Mouse (Mus musculus) layer of hippocampus, adult 9-10 months (tissue): ENCODE data around the gene Ttc28.

Experiments
- DNase-seq: peaks from one replicate; pipeline ENCODE4 v3.0.0; 2022; ENCODE audit warnings: low spot score

Ttc28 gene

GRCm38 (mm10) chr5:111284420-111285175 is 405.0 kb downstream of the Ttc28 start:
- no peak for DNase-seq

DNA sequence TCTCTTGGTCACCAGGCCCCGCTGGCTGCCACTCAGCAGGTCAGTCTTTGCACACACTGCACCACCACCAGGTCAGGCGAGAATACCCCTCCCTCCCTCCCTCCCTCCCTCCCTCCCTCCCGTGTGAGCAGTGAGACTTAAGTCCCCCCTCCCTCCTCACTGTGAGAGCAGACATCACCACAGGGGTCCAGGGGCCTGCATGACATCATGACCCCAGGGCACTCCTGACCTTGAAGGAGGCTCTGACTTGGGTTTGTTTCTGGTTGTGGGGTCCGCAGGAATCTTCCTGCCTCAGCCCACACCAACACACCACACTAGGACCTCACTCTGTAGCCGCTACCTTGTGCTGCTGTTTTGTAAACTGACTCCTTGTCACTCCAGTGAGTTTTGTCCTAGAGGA is 408.0 kb downstream of the Ttc28 start:
- DNase-seq: no peak

DNA sequence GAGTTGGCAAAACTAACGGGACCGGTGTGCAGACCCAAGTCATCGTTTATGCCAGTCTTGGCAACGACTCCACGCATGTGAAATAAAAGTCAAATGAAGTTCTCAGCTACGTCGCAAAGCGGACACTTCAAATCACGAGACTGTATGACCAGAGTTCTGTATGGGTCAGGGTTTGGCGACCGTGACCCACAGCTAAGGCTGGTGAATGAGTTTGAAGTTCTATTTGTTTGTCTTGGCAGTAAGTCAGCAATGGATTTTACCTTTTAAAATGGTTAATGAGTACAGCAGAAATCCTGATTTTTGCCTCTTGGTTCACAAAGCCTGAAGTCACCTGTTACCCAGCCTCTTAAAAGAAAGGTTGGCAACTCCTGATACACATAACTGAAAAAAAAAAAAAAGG is 408.9 kb downstream of the Ttc28 start:
- no peak for DNase-seq

DNA sequence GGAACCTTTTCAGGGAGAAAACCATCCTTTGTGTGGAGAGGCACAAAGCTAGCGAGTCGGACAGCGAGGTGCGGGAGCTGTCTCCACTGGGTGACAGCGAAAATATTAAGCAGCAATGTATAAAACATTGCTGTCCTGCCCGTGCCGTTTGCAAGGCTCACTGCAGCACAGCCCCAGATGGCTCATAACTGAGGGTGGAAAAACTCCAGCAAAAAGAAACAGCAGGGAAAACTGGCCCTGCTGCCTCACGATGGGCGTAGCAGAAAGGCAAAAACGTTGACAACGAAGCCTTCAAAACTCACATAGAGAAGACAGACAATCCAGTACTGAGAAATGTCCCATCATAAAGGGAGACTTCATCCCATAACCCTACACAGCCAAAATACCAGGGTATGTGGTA is 410.5 kb downstream of the Ttc28 start:
- no peak for DNase-seq

DNA sequence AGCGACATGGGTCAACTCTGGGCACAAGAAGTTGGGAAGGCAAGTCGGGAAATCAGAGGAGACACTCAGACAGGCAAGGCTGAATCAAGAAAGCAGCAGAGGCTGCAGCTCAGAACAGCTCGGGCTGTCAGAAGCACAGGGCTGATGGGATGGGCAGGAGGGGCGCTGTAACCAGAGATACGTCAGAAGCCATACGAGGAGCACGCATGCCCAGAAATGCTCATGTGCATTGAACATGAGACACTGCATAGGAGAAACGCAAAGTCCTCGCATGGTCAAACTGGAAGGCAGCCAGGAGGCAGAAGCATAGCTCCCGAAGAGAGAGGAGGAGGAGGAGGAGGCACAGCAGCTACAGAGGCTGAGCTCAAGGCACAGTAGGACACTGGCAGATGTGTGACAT is 412.0 kb downstream of the Ttc28 start:
- DNase-seq: no peak

- no peak for DNase-seq
Measured at GRCm38 (mm10) chr5:111297801-111298200, 418.2 kb downstream of the Ttc28 start.

GRCm38 (mm10) chr5:111298706-111299105 is 419.1 kb downstream of the Ttc28 start:
- DNase-seq: no peak

DNA sequence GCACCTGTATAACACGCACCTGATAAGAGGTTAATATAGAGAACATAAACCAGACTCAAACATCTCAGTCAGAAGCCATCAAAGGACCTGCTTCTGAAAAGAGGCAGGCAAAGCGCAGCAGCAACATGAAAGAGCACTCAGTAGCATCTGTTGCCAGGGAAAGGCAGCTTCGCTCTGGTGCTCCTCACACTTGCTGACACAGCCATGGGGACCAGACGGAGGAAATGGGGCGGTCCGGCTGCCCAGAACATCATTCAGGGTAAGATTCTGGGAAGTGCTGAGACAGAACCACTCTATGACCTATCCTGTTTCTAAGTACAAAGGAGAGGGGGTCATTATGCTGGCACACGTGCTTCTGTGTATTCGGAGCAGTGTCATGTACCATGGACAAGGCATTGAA is 421.2 kb downstream of the Ttc28 start:
- no peak for DNase-seq

- DNase-seq: no peak
Measured at GRCm38 (mm10) chr5:111301736-111302135, 422.1 kb downstream of the Ttc28 start.

DNA sequence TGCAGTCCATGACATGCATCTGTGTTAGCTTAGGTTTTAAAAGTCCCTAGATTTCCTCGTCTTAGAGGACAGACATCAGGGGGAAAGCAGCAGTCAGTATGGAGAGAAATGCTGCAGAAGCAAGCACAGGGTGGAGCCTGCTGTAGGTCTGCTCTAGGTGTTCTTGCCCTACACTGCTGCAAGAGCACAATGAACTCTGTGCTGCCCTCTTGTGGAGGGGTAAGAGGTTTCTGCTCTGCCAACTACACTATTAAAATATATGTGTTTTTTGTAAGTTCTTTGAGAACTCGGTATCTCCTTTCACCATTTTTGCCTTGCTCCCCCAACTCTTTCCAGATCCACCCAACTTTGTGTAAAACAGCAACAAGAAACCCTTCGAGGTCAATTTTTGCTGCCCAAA is 425.1 kb downstream of the Ttc28 start:
- DNase-seq: no peak

DNA sequence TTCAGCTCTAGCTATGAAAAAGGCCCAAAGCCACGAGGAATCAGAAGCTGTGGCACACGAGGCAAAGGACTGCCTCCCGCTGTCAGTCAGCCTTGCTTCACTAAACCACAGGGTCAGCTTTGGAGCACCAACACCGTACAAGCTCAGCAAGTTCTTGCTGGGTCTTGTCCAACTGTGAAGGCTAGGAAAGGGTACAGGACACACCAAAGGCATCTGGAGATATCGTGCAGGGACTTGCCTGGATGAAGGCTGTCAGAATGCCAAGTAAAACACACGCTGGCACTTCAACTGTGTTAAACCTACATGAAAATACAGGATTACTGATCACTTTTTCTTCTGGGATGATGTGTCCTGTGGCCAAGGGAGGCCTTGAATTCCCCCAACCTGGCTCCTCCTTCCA is 430.6 kb downstream of the Ttc28 start:
- no peak for DNase-seq

GRCm38 (mm10) chr5:111313833-111314232 is 434.2 kb downstream of the Ttc28 start:
- no peak for DNase-seq

GRCm38 (mm10) chr5:111315061-111315460 is 435.5 kb downstream of the Ttc28 start:
- no peak for DNase-seq

GRCm38 (mm10) chr5:111317526-111317925 is 437.9 kb downstream of the Ttc28 start:
- DNase-seq: no peak

DNA sequence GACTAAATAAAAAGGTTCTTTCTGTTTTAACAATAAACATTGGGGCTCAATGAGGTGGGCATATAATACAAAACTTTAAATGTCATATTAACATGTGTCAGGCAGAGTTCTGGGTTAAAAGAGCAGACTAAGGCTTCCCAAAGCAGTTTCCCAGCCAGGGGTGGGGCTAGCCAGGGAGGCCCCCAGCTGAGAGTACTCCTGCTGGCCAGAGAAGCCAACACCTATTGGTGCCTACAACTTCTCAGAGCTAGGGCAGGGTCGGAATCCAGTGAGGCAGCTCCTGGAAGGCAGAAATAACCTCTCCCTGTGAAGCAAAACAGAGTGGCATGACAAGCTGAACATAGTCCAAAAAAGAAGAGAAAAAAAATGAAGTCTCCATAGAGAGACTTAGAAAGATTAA is 439.3 kb downstream of the Ttc28 start:
- no peak for DNase-seq

GRCm38 (mm10) chr5:111325813-111326212 is 446.2 kb downstream of the Ttc28 start:
- DNase-seq: no peak

- no peak for DNase-seq
Measured at GRCm38 (mm10) chr5:111327420-111327819, 447.8 kb downstream of the Ttc28 start.

DNA sequence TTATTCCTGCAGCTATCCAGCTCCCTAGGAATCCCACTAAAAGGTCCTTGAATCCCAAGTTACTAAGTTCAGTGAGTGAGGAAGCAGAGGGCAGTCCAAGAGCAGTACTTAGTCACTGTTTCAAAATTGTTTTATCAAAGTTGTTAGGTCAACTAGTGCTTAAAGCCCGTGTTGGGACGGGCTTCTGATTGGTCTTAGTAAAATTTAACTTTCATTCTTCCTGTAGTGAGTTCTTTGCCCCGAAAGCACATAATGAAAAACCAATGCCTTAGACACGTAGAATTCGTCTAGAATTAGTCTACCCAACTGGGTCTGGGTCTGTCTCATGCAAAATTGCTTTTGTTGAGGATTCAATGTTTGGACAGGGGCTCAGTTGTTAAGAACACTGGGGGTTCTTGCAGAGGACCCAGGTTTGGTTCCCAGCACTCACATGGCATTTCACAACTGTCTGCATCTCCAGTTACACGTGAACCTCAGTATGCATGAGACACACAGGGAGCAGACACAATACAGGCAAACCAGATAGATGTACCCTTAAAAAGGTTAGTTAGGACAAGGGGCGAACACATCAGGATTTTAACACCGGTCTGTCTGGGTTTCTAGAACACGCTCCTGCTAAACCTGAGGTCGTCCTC is 450.3 kb downstream of the Ttc28 start:
- no peak for DNase-seq

DNA sequence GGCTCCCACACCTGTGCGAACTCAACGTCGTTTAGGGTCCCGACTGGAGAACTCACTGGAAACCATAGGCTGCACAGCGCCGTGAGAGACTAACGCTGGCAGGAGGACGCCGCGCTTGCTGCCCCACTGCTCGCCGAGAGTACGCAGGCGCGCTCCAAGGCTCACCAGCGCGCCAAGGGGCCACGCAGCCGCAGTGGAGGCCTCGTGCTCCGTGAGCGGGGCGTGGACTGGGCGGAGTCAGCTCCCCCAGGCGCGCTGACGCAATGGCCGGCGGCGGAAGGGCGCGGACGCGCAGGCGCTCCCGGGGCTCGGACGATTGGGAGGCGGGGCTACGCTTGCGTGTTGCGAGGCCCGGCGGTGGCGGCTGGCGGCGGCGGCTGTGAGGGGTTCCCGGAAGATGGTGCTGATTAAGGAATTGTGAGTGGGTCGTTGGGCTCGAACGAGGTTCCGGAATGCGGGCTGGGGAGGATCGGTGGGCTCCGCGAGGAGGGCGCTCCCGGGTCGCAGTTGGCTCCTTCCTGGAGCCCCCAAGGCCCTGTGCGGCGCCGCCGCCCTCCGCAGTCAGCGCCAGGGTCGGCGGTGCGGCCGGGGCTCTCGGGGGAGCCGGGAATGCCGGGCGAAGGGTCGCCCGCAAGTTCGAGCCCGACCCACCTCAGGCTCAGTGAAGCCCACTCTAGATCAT is 451.0 kb downstream of the Ttc28 start, which contains the start of gene Pitpnb:
Pitpnb (plus strand) TSS at position 347 of the 682 bp plus-strand sequence.
- DNase-seq: peak; percentile 85

DNA sequence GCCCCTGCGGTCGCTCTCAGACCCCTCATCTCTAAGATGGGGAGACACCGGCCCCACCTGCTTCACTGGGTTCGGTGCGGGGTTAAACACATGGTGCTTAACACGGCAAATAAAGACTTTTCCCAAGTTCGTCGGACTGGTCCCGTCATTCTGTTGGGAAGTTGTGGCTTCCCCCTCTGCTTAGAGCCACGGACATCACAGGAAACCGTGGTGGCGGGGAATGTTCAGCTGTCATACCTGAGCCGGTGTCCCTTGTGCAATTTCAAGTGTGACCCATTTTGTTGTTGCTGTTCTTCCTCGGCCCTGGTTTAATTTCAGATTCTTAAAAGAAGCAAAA is 451.5 kb downstream of the Ttc28 start:
- DNase-seq: no peak

GRCm38 (mm10) chr5:111335939-111336691 is 456.5 kb downstream of the Ttc28 start:
- DNase-seq: no peak
